Mouse (Mus musculus) heart, adult 18-20 months (tissue): ENCODE measurements around the gene Gak. TPM values are rescaled to one million over a fixed set of nuclear protein-coding genes. Genes with fewer than 3 reads are reported as not detected.

Source experiments
- total RNA-seq, 2 experiments: library from RNA; stranded (reverse); gene quantifications; 2 replicates each; pipeline ENCODE4 v1.2.3; 2021

Gak gene
- total RNA-seq, 2 experiments from 2014 or later: 18.2 to 21.5 TPM

Other genes with a start within 250 kb of the Gak start
- not detected for gene Pde6b, start 241.4 kb downstream of the Gak start, total RNA-seq
- gene Atp5k, start 195.3 kb downstream of the Gak start, total RNA-seq: 1,000 to 10,000 TPM; 1,085 to 1,145 TPM
- gene Mfsd7a, start 180.9 kb downstream of the Gak start, total RNA-seq: 1 to 10 TPM; 1.8 to 2.9 TPM
- 10 to 100 TPM; 29.9 to 31.3 TPM for gene Pcgf3, start 168.5 kb downstream of the Gak start, total RNA-seq
- under 1 TPM in 1 of 2 experiments, not detected in 1; 0.21 TPM for gene Cplx1, start 79.7 kb downstream of the Gak start, total RNA-seq
- gene Tmem175, start within 50 bp of the Gak start, total RNA-seq: 10 to 100 TPM in 1 of 2 experiments, 1 to 10 TPM in 1; 8.5 to 11.1 TPM
- gene Idua, start 30.6 kb upstream of the Gak start, total RNA-seq: 10 to 100 TPM; 18.1 to 21.4 TPM
- gene Dgkq, start 39.9 kb upstream of the Gak start, total RNA-seq: 1 to 10 TPM; 4.8 to 6.6 TPM
- not detected for gene Slc26a1, start 45.8 kb upstream of the Gak start, total RNA-seq
- gene Fgfrl1, start 62.6 kb upstream of the Gak start, total RNA-seq: 10 to 100 TPM; 23.7 to 26.1 TPM
- not detected for gene Rnf212, start 145.2 kb upstream of the Gak start, total RNA-seq
- gene Tmed11, start 165.6 kb upstream of the Gak start, total RNA-seq: not detected
- not detected for gene Vmn2r8, start 179.1 kb upstream of the Gak start, total RNA-seq
- gene Vmn2r9, start 222.8 kb upstream of the Gak start, total RNA-seq: not detected